In genomic region chr7:139390380-139390779, GRCm38 (mm10) we compare ENCODE assay signal across 7 mouse cellular contexts. TPM values are rescaled to one million over a fixed set of nuclear protein-coding genes. Genes with fewer than 3 reads are reported as not detected.
DNase-seq lines count a peak whose midpoint lies in the region; ATAC-seq and TF ChIP-seq lines count a peak whose summit lies in the region.

No protein-coding gene starts in this region.

- peak overlapping the region; percentile 85 for H3K4me2 ChIP-seq in forebrain, embryonic 13.5 days
- H3K4me2 ChIP-seq in liver, embryonic 12.5 days, result peak overlapping the region; percentile 100

- H3K4me1 ChIP-seq in forebrain, embryonic 13.5 days, result peaks cover 43% of the 10 kb centered on the region
- H3K4me1 ChIP-seq in liver, embryonic 12.5 days, result peaks cover 28% of the 10 kb centered on the region
- peaks cover 17% of the 10 kb centered on the region for H3K4me1 ChIP-seq in small intestine, adult 2 months (ENCODE audit: control insufficient read depth, insufficient read depth, insufficient read length, low read length)

- H3K4me3 ChIP-seq in forebrain, embryonic 13.5 days, result no peak overlapping the region
- H3K4me3 ChIP-seq in liver, embryonic 12.5 days, result no peak overlapping the region
- peak overlapping the region; percentile 40 for H3K4me3 ChIP-seq in small intestine, adult 2 months (ENCODE audit: low read depth, low read length)

- 85% methylated on average over 3 of the region's 3 CpGs for WGBS in forebrain, embryonic 13.5 days
- 71% methylated on average over 3 of the region's 3 CpGs for WGBS in liver, embryonic 12.5 days (ENCODE audit: insufficient replicate concordance)
- WGBS in small intestine, adult 2 months, result 68% methylated on average over 3 of the region's 3 CpGs

- 0 out of 2 replicates have a peak overlapping the region, but pooled peaks have one; percentile 18 for H3K9ac ChIP-seq in forebrain, embryonic 13.5 days
- H3K9ac ChIP-seq in liver, embryonic 12.5 days, result no peak overlapping the region

- intact Hi-C loops in left cerebral cortex, postnatal 4 days (cut with DNase I), result no loop called here

- TF ChIP-seq POLR2A in small intestine, adult 2 months (IDR thresholded peaks at IDR 0.05; ENCODE audit: low read depth, low read length), result no peak

- H3K36me3 ChIP-seq in forebrain, embryonic 13.5 days (ENCODE audit: poor library complexity, severe bottlenecking), result no peaks in the 10 kb centered on the region
- no peaks in the 10 kb centered on the region for H3K36me3 ChIP-seq in liver, embryonic 12.5 days
- no peaks in the 10 kb centered on the region; the same call in 1 of the 2 replicates for H3K36me3 ChIP-seq in small intestine, adult 2 months (ENCODE audit: control insufficient read depth, insufficient read depth, low read length)

- H3K27ac ChIP-seq in forebrain, embryonic 13.5 days, result no peak overlapping the region
- H3K27ac ChIP-seq in liver, embryonic 12.5 days, result no peak overlapping the region
- H3K27ac ChIP-seq in small intestine, adult 2 months (ENCODE audit: insufficient read depth, low read depth, low read length), result no peak overlapping the region

- H3K27me3 ChIP-seq in forebrain, embryonic 13.5 days, result no peaks in the 10 kb centered on the region
- H3K27me3 ChIP-seq in liver, embryonic 12.5 days (replicated peaks), result no peaks in the 10 kb centered on the region
- no peaks in the 10 kb centered on the region for H3K27me3 ChIP-seq in small intestine, adult 2 months (ENCODE audit: control insufficient read depth, insufficient read depth, low read length)

- ATAC-seq in forebrain, embryonic 13.5 days, result no peak
- no peak for ATAC-seq in liver, embryonic 12.5 days

- no peaks in the 10 kb centered on the region for H3K9me3 ChIP-seq in forebrain, embryonic 13.5 days (replicated peaks)
- no peaks in the 10 kb centered on the region for H3K9me3 ChIP-seq in liver, embryonic 12.5 days (replicated peaks)

- peak; percentile 27 for DNase-seq in left cerebral cortex, postnatal 4 days
- DNase-seq in left cerebral cortex, adult 8-10 months (ENCODE audit: low spot score in 2 of 2), result no peak
- peak; percentile 78 to 86 for DNase-seq in cerebellum, adult 18-20 months
- DNase-seq in urinary bladder, adult 2 months (ENCODE audit: low spot score), result no peak

- TF ChIP-seq CTCF in small intestine, adult 2 months (IDR thresholded peaks at IDR 0.05; ENCODE audit: extremely low read depth, insufficient read length, insufficient replicate concordance, low read depth, low read length), result 0 out of 2 replicates have a peak, but pooled peaks have one; percentile 9

RNA-seq across cellular contexts. Expression of gene Inpp5a, which starts 1.5 kb away (rescaled TPM):
- 10 to 100 TPM; 28.6 to 29.6 TPM for total RNA-seq in left cerebral cortex, postnatal 4 days (2021)
- 10 to 100 TPM; 55.8 to 63.9 (median 59.9) TPM for total RNA-seq in left cerebral cortex, adult 8-10 months (2022)
- polyA plus RNA-seq in forebrain, embryonic 13.5 days (2015; fragmentation: Nextera tagmentation; extraction: Ambion mirVana), result 9.7 and 11.1 TPM in 2 replicates
- 10.1 and 11.0 TPM in 2 replicates for polyA plus RNA-seq in liver, embryonic 12.5 days (2016; fragmentation: Nextera tagmentation; extraction: Ambion mirVana)
- 21.5 and 56.6 TPM in 2 replicates for polyA plus RNA-seq in small intestine, adult 2 months (2012; rRNA removed)
- 26.7 and 71.7 TPM in 2 replicates for polyA plus RNA-seq in urinary bladder, adult 2 months (2012; rRNA removed)

Comparison
In these comparisons a context has a peak if more than half of its experiments do, and no peak if none do; other contexts are left out.
1. DNase-seq: peak in left cerebral cortex, postnatal 4 days (single experiment) and cerebellum, adult 18-20 months (2 of 2); none in left cerebral cortex, adult 8-10 months (0 of 2) and urinary bladder, adult 2 months (single experiment).